Mouse (Mus musculus): ENCODE data around the gene Tle3. TPM values are rescaled to one million over a fixed set of nuclear protein-coding genes. Genes with fewer than 3 reads are reported as not detected.

The Tle3 gene
- total RNA-seq, 4 experiments from 2014 or later = 9.7 to 16.2 (median 14.0) TPM

- DNase-seq (ENCODE audit: low spot score) = no peak
Observed at GRCm38 (mm10) chr9:61376650-61377049, 4.5 kb downstream of the Tle3 start.

GRCm38 (mm10) chr9:61377706-61378479, 5.7 kb downstream of the Tle3 start:
- no peak for DNase-seq (ENCODE audit: low spot score)

GRCm38 (mm10) chr9:61378516-61378915, 6.3 kb downstream of the Tle3 start:
- DNase-seq (ENCODE audit: low spot score) = no peak

GRCm38 (mm10) chr9:61379016-61379634, 7.0 kb downstream of the Tle3 start:
- DNase-seq (ENCODE audit: low spot score) = no peak

- DNase-seq (ENCODE audit: low spot score) = no peak
Observed at GRCm38 (mm10) chr9:61380258-61381062, 8.3 kb downstream of the Tle3 start.

GRCm38 (mm10) chr9:61381063-61381408, 8.9 kb downstream of the Tle3 start:
- DNase-seq (ENCODE audit: low spot score) = no peak

GRCm38 (mm10) chr9:61381445-61381844, 9.3 kb downstream of the Tle3 start:
- no peak for DNase-seq (ENCODE audit: low spot score)

- DNase-seq (ENCODE audit: low spot score) = no peak
Observed at GRCm38 (mm10) chr9:61382595-61383186, 10.5 kb downstream of the Tle3 start.

- no peak for DNase-seq (ENCODE audit: low spot score)
Observed at GRCm38 (mm10) chr9:61384101-61384500, 11.9 kb downstream of the Tle3 start.

GRCm38 (mm10) chr9:61384646-61385443, 12.7 kb downstream of the Tle3 start:
- DNase-seq (ENCODE audit: low spot score) = no peak

GRCm38 (mm10) chr9:61385753-61386152, 13.6 kb downstream of the Tle3 start:
- no peak for DNase-seq (ENCODE audit: low spot score)

- DNase-seq (ENCODE audit: low spot score) = no peak
Observed at GRCm38 (mm10) chr9:61386314-61386713, 14.1 kb downstream of the Tle3 start.

GRCm38 (mm10) chr9:61387797-61388196, 15.6 kb downstream of the Tle3 start:
- no peak for DNase-seq (ENCODE audit: low spot score)

- DNase-seq (ENCODE audit: low spot score) = no peak
Observed at GRCm38 (mm10) chr9:61388214-61388613, 16.0 kb downstream of the Tle3 start.

GRCm38 (mm10) chr9:61388689-61389403, 16.7 kb downstream of the Tle3 start:
- DNase-seq (ENCODE audit: low spot score) = no peak

- no peak for DNase-seq (ENCODE audit: low spot score)
Observed at GRCm38 (mm10) chr9:61389404-61389701, 17.2 kb downstream of the Tle3 start.

- DNase-seq (ENCODE audit: low spot score) = no peak
Observed at GRCm38 (mm10) chr9:61391570-61392337, 19.6 kb downstream of the Tle3 start.

GRCm38 (mm10) chr9:61392338-61392620, 20.1 kb downstream of the Tle3 start:
- DNase-seq (ENCODE audit: low spot score) = no peak

GRCm38 (mm10) chr9:61393161-61393560, 21.0 kb downstream of the Tle3 start:
- DNase-seq (ENCODE audit: low spot score) = no peak

GRCm38 (mm10) chr9:61393847-61394246, 21.7 kb downstream of the Tle3 start:
- DNase-seq (ENCODE audit: low spot score) = no peak

Data from heart, adult 8-10 months (tissue).